Mouse (Mus musculus) heart, adult 2 months (tissue): ENCODE data around the gene 1700113H08Rik.
A peak's percentile ranks its signal among the peaks of the same experiment; 100 is the strongest.

Experiments used
- CTCF ChIP-seq: fragments of 200-600 bp; IDR thresholded peaks from 2 replicates; pipeline ENCODE4 v1.8.1; 2022; ENCODE audit warnings: antibody characterized with exemption, mild to moderate bottlenecking, moderate library complexity
- EP300 ChIP-seq: fragments of 200-500 bp; IDR thresholded peaks from 2 replicates; pipeline ENCODE4 v1.6.1; 2011; ENCODE audit warnings: low read depth, low read length, control low read depth; ENCODE audit not compliant: insufficient read depth

- TF ChIP-seq CTCF (peak; percentile 10), EP300 (no peak)
These were observed 37.1 kb upstream of the 1700113H08Rik start for GRCm38 (mm10) chr10:87020711-87021110.
